Mouse (Mus musculus) cerebellum, adult 2 months (tissue): Measurements from ENCODE around the gene Foxe3.

ENCODE experiments used
- CTCF ChIP-seq: fragments of 200-500 bp; IDR thresholded peaks from 2 replicates; pipeline ENCODE4 v1.5.1; 2011; ENCODE audit warnings: low read depth, mild to moderate bottlenecking, control low read depth, low read length, moderate library complexity, borderline replicate concordance; ENCODE audit not compliant: insufficient read depth
- POLR2A ChIP-seq: fragments of 200-500 bp; IDR thresholded peaks from 2 replicates; pipeline ENCODE4 v1.6.1; 2011; ENCODE audit warnings: low read length, control low read depth, borderline replicate concordance; ENCODE audit not compliant: insufficient read depth

- TF ChIP-seq CTCF (no peak), POLR2A (no peak)
Observed at GRCm38 (mm10) chr4:114953172-114953571, 27.4 kb upstream of the Foxe3 start.
